Mouse (Mus musculus) thymus, postnatal 14 days (tissue): Measurements from ENCODE around the gene Pkd2.

Experiments
- DNase-seq: peaks from one replicate; pipeline ENCODE4 v3.0.0; 2021

Gene Pkd2

GRCm38 (mm10) chr5:104466816-104467215 is 7.6 kb downstream of the Pkd2 start:
- no peak for DNase-seq

- DNase-seq, result no peak
Observed at GRCm38 (mm10) chr5:104468586-104468985, 9.3 kb downstream of the Pkd2 start.

GRCm38 (mm10) chr5:104470981-104471391 is 11.7 kb downstream of the Pkd2 start:
- no peak for DNase-seq

- DNase-seq, result peak; percentile 19
Observed at GRCm38 (mm10) chr5:104472371-104472770, 13.1 kb downstream of the Pkd2 start.

- DNase-seq, result no peak
Observed at GRCm38 (mm10) chr5:104480367-104480766, 21.1 kb downstream of the Pkd2 start.

- DNase-seq, result no peak
Observed at GRCm38 (mm10) chr5:104482856-104483255, 23.6 kb downstream of the Pkd2 start.

- DNase-seq, result no peak
Observed at GRCm38 (mm10) chr5:104491561-104491960, 32.3 kb downstream of the Pkd2 start.

GRCm38 (mm10) chr5:104504883-104505282 is 45.6 kb downstream of the Pkd2 start:
- DNase-seq, result no peak

GRCm38 (mm10) chr5:104507829-104508194 is 48.6 kb downstream of the Pkd2 start:
- no peak for DNase-seq

- peak; percentile 84 for DNase-seq
Observed at GRCm38 (mm10) chr5:104508195-104508891, 49.1 kb downstream of the Pkd2 start, which contains the start of gene BC005561. BC005561 (plus strand) TSS chr5:104508352.

- no peak for DNase-seq
Observed at GRCm38 (mm10) chr5:104511211-104511610, 52.0 kb downstream of the Pkd2 start.

- DNase-seq, result no peak
Observed at GRCm38 (mm10) chr5:104538612-104539011, 79.4 kb downstream of the Pkd2 start.

- no peak for DNase-seq
Observed at GRCm38 (mm10) chr5:104539331-104539730, 80.1 kb downstream of the Pkd2 start.
